Mouse (Mus musculus): ENCODE data around the gene Prdm2.

DNA sequence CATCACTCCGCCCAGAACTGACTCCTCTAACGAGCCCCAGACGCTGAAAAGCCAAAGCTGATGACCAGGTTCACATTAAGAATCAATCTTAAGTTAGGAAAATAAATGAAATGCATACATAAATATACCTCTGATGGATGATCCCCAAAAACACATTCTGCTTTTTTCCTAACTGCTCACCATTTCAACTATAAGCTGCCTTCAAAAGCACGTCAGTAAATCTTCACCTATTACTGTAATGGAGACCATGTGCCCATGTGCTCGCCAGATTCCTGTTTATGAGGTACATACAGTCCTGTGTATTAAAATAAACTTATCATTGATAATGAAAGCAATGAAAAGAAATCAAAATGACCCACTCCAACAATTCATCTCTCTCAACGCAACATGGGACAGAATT, 19.6 kb downstream of the Prdm2 start:
- no peak for TF ChIP-seq CTCF (IDR thresholded peaks at IDR 0.05; ENCODE audit: extremely low read depth, insufficient read depth, insufficient read length, insufficient replicate concordance)
- no peak for TF ChIP-seq POLR2A (IDR thresholded peaks at IDR 0.05; ENCODE audit: low read depth, low read length)

Measured in spleen, adult 2 months (tissue).